Mouse (Mus musculus): ENCODE measurements at regions not wholly inside any gene's neighbourhood (a gene's known extent, or its start where the extent isn't known, plus 50 kb on each side); places are given as distances from the start of the nearest gene placed in this dataset.

DNA sequence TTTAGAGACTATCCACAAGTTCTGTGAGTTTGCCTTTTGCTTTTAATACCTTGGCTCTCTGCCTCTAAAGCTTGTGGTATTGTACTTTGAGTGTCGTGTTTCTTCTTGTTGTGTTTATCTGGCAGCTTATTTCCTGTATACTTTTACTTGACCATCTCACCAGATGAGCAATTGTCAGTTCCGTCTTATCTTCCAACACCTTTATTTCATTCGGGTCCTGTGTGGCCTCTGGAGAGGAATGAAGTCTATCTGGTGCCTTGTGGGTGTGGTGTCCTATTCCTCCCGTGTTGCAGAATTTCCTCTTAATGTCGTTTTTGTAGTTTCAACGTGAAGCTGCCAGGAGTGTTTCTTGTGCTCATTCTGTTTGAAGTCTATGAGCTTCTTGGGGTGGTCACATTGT is 174.0 kb downstream of the 1700010I14Rik start:
- TF ChIP-seq POLR2A (IDR thresholded peaks at IDR 0.05; ENCODE audit: insufficient read length, low read depth) (no peak), MAX (IDR thresholded peaks at IDR 0.05; ENCODE audit: low read depth) (no peak), TCF12 (IDR thresholded peaks at IDR 0.05; ENCODE audit: insufficient read depth, poor library complexity, severe bottlenecking) (no peak)

All from myocyte (in vitro differentiated cells).